Mouse (Mus musculus) neural tube, embryonic 15.5 days (tissue): ENCODE data around the gene Hist1h2ad. TPM values are rescaled to one million over a fixed set of nuclear protein-coding genes. Genes with fewer than 3 reads are reported as not detected.
"Not testable (repeated sequence)": the region's sequence is repeated elsewhere in the genome, so short reads cannot be mapped to it uniquely, and the experiment has no call there.

Source experiments
- ATAC-seq: fragments of 200-750 bp; cut with Nextera tagmentation; 2 replicates; pipeline ENCODE4 v1.8.0; 2017; ENCODE audit warnings: mild to moderate bottlenecking, moderate TSS enrichment, moderate library complexity; ENCODE audit not compliant: low FRiP score
- H3K27ac ChIP-seq: fragments of 300-500 bp; sonication (generic); replicated peaks from 2 replicates; pipeline ENCODE4 v1.5.1; 2015; ENCODE audit warnings: mild to moderate bottlenecking, inconsistent platforms
- H3K27me3 ChIP-seq: fragments of 300-500 bp; sonication (generic); replicated peaks from 2 replicates; pipeline ENCODE4 v1.6.1; 2015; ENCODE audit warnings: inconsistent platforms
- H3K36me3 ChIP-seq: fragments of 300-500 bp; sonication (generic); 2 replicates; pipeline ENCODE4 v1.6.1; 2015; ENCODE audit warnings: inconsistent platforms
- H3K4me1 ChIP-seq: fragments of 300-500 bp; sonication (generic); 2 replicates; pipeline ENCODE4 v1.6.1; 2015; ENCODE audit warnings: inconsistent platforms
- H3K4me2 ChIP-seq: fragments of 300-500 bp; sonication (generic); 2 replicates; pipeline ENCODE4 v1.6.1; 2015; ENCODE audit warnings: inconsistent platforms, mild to moderate bottlenecking, moderate library complexity
- H3K4me3 ChIP-seq: fragments of 300-500 bp; sonication (generic); replicated peaks from 2 replicates; pipeline ENCODE4 v1.5.1; 2015; ENCODE audit warnings: mild to moderate bottlenecking, inconsistent platforms
- H3K9ac ChIP-seq: fragments of 300-500 bp; sonication (generic); replicated peaks from 2 replicates; pipeline ENCODE4 v1.6.1; 2015; ENCODE audit warnings: mild to moderate bottlenecking, inconsistent platforms
- H3K9me3 ChIP-seq: fragments of 300-500 bp; sonication (generic); replicated peaks from 2 replicates; pipeline ENCODE4 v1.6.1; 2016; ENCODE audit warnings: inconsistent platforms
- WGBS: fragments of 180-500 bp; shearing (Covaris S2); methylation state at CpG from one replicate; pipeline ENCODE4 v1.1.7; 2015; ENCODE audit warnings: mixed read lengths; 5-methylcytosine and 5-hydroxymethylcytosine counted together
- polyA plus RNA-seq: library from polyadenylated mRNA; unstranded; fragments of >200 nt; fragmentation: Nextera tagmentation; extraction: Ambion mirVana; gene quantifications from 2 replicates; pipeline ENCODE4 v1.2.1, GENCODE M21; 2015

The Hist1h2ad gene
- polyA plus RNA-seq, 1 experiment from 2014 or later: not detected

DNA sequence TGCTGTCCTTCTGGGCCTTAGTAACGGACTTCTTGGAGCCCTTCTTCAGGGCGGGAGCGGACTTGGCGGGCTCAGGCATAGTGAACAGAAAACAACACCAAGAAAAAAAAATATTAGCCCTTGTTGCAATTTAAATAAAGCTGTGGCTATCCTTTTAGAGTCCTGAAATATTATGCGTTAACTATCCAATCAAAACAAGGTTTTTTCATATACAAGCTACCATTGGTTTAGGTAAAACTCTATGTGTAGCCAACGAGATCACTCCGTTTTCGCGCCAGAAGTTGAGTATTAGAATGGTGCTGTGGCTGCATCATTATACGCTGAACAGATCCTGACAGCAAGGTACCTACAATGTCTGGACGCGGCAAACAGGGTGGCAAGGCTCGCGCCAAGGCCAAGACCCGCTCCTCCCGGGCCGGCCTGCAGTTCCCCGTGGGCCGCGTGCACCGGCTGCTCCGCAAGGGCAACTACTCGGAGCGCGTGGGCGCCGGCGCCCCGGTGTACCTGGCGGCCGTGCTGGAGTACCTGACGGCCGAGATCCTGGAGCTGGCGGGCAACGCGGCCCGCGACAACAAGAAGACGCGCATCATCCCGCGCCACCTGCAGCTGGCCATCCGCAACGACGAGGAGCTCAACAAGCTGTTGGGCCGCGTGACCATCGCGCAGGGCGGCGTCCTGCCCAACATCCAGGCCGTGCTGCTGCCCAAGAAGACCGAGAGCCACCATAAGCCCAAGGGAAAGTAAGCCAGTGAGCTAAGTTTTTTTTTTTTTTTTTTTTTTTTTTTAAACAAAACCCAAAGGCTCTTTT is 40.4 kb upstream of the Hist1h2ad start, which contains the start of gene Hist1h2af:
Gene Hist1h2af, plus strand, starts transcription at position 347 of the 808 bp plus-strand sequence.
- peak within 1 kb of the TSS; percentile 77 for H3K27ac ChIP-seq
- H3K9ac ChIP-seq: peak within 1 kb of the TSS; percentile 40
- peaks cover 31% of the 10 kb centered on the region for H3K4me1 ChIP-seq
- not testable (repeated sequence) for H3K36me3 ChIP-seq, H3K27me3 ChIP-seq, H3K9me3 ChIP-seq
- WGBS: under 1% methylated on average over 25 of the region's 53 CpGs
- H3K4me2 ChIP-seq: peak within 1 kb of the TSS; percentile 87
- ATAC-seq: peak; percentile 25; the same call in 1 of the 2 replicates
- peak within 1 kb of the TSS; percentile 56 for H3K4me3 ChIP-seq

DNA sequence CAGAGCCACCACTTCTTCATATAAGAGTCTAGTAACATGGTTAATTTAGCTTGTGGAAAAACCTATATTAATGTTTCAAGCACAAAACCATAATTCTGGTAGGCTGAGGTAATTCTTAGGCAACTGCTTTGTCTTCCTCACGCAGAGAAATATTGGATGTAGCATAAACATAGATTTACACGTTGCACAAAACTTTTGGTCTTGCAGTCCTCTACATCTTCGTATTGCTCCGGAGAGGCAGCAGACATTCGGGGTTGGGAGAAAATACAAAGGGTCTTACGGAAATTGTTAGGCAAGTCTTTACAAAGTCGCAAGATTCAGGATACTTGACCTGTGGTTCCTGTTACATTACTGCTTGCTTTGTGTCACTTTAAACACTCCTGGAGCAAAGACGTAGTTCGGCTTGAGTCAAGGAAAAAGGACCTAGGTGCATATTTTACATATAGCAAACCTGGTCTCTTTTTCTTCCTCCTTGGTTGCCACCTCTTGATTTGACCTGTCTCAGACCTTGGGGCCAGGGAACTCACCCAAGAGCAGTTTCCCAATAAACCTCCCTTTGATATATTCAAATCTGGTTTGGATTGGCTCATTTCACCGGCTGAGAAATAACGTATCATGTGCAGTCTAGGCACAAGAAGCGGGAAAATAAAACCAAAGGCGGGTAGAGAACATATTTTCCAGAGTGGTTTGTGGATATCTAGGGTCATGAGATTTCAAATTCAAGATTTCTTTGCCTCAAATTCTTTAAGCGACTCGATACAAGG is 39.6 kb upstream of the Hist1h2ad start:
- H3K27ac ChIP-seq: peak overlapping the region; percentile 73
- no peaks in the 10 kb centered on the region for H3K27me3 ChIP-seq
- WGBS: 1% methylated on average over 15 of the region's 15 CpGs
- H3K36me3 ChIP-seq: no peaks in the 10 kb centered on the region
- H3K4me3 ChIP-seq: peak overlapping the region; percentile 56
- H3K9ac ChIP-seq: peak overlapping the region; percentile 36
- H3K4me1 ChIP-seq: peaks cover 31% of the 10 kb centered on the region
- peak overlapping the region; percentile 87 for H3K4me2 ChIP-seq
- no peaks in the 10 kb centered on the region for H3K9me3 ChIP-seq
- no peak for ATAC-seq

DNA sequence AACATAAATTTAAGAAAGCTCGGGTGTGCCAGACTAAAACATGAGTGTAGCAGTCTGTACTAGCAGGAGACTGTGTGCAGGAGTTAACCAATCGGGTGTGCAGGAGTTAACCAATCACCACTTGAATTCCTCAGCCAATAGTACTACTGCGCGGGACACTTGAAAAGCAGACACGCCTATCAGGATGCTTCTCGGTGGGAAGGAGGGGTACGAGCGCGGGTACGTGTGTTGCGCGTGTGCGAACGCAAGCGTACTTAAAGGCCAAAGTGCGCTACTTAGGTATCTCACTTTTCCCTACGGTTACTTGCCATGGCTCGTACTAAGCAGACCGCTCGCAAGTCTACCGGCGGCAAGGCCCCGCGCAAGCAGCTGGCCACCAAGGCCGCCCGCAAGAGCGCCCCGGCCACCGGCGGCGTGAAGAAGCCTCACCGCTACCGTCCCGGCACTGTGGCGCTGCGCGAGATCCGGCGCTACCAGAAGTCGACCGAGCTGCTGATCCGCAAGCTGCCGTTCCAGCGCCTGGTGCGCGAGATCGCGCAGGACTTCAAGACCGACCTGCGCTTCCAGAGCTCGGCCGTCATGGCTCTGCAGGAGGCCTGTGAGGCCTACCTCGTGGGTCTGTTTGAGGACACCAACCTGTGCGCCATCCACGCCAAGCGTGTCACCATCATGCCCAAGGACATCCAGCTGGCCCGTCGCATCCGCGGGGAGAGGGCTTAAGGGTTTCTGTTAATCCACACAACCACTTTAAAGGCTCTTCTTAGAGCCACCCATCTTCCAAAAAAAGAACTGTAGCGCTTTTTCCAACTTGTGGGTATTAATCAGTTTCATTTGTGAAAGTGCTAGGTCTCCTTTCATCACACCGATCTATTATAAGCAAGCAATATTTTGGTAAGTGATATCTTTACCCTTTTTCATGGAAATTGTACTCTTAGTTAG is 38.8 kb upstream of the Hist1h2ad start, which contains the start of gene Hist1h3g:
Gene Hist1h3g, plus strand, starts transcription at position 286 of the 939 bp plus-strand sequence.
- H3K36me3 ChIP-seq, H3K9me3 ChIP-seq, H3K27me3 ChIP-seq: not testable (repeated sequence)
- under 1% methylated on average over 52 of the region's 62 CpGs for WGBS
- H3K4me1 ChIP-seq: peaks cover 26% of the 10 kb centered on the region
- H3K9ac ChIP-seq: peak within 1 kb of the TSS; percentile 40
- peak within 1 kb of the TSS; percentile 87 for H3K4me2 ChIP-seq
- peak; percentile 88 for ATAC-seq
- peak within 1 kb of the TSS; percentile 56 for H3K4me3 ChIP-seq
- H3K27ac ChIP-seq: peak within 1 kb of the TSS; percentile 73

DNA sequence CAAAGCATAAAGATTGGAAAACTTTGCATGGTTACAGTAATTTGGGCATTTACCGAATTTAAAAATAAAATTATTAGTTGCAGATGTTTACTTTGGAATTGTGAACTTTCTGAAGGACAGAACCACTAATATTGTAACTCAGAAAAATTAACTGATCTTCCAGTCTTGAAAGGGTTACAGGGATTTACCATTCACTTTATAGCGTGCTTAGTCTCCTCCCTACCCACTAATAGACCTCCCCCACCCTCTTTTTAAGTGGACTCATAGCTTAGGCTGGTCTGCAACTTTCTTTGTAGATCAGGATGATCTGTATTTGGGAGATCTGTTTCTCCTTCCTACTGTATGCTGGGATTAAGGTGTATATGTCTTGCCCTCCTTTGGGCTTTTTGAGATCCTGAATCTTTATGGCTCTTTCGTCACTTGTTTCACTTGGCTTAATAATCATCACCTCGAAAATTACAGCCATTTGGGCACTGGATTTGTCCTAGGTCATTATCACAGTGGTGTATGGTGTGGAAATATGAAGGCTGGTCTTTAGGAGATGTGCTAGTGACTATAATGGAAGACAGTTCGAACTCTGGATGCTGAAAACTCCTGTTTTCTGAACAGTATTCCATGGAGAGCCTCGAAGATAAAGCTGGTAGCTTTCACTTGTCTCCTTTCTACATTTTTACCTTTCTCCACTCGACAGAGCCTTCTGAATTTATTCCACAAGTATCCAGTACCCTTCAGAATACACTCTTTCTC is 37.9 kb upstream of the Hist1h2ad start:
- Histone ChIP-seq H3K27me3 (no peaks in the 10 kb centered on the region), H3K4me2 (peak overlapping the region; percentile 87), H3K4me1 (peaks cover 26% of the 10 kb centered on the region), H3K4me3 (peak overlapping the region; percentile 14), H3K9me3 (no peaks in the 10 kb centered on the region), H3K9ac (no peak overlapping the region; the same call in 1 of the 2 replicates), H3K36me3 (no peaks in the 10 kb centered on the region), H3K27ac (no peak overlapping the region)
- no peak for ATAC-seq
- 24% methylated on average over 7 of the region's 7 CpGs for WGBS

DNA sequence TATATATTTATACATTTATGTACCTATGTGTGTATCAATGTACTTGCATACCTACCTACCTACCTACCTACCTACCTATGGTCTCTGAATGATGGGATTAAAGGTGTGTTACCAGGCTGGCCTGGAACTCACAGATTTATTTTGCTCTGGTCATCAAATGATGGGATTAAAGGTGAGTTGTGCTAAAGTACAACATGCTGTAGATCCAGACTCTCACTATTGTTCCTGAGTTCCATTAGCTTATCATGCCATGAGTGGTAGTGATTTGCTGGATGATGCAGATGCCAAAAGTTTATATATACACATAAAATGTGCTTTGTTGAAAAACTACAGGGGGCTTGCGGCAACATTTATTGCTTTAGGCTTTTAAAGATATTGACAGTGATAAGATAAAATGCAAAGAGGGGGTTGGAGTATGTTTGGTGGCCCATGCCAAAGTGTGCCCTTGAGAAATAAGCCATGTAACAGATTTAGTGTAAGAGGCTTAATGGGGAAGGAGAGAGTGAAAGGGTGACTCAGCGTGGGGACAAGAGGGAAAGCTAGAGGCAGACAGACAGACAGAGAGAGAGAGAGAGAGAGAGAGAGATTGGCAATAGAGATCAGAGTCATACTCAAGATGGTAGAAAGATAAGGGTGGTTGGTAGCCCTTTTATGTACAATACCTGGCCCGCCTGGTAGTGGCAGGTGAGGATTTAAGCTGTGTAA is 37.0 kb upstream of the Hist1h2ad start:
- Histone ChIP-seq H3K27ac (no peak overlapping the region), H3K9me3 (no peaks in the 10 kb centered on the region), H3K36me3 (no peaks in the 10 kb centered on the region), H3K27me3 (no peaks in the 10 kb centered on the region), H3K9ac (no peak overlapping the region), H3K4me3 (no peak overlapping the region), H3K4me1 (peaks cover 23% of the 10 kb centered on the region), H3K4me2 (no peak overlapping the region; the same call in 1 of the 2 replicates)
- no peak for ATAC-seq
- WGBS: 76% methylated on average over 3 of the region's 3 CpGs

DNA sequence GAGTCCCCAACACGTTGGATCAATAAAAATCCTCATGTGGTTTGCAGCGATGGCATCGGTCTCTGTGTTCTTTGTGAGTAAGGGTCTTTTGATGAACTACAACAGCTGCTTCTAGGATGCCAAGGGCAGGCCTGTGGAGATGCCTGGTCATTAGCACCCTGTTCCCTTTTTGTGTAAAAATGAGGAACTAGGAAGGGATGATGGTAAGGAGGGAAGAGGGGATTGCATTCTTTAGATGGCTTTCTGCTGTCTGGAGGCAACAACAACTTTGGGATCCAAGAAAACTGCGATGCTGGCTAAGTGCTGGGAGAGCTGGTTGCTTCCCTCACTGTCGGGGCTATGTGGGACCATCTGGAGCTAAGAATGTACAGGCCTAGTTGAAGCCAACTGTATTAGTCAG is 35.9 kb upstream of the Hist1h2ad start:
- no peak overlapping the region for H3K9ac ChIP-seq
- ATAC-seq: no peak
- H3K4me1 ChIP-seq: peaks cover 17% of the 10 kb centered on the region
- H3K4me3 ChIP-seq: no peak overlapping the region
- no peaks in the 10 kb centered on the region for H3K36me3 ChIP-seq
- 74% methylated on average over 5 of the region's 5 CpGs for WGBS
- H3K27me3 ChIP-seq: no peaks in the 10 kb centered on the region
- no peak overlapping the region for H3K4me2 ChIP-seq
- H3K27ac ChIP-seq: no peak overlapping the region
- no peaks in the 10 kb centered on the region for H3K9me3 ChIP-seq

DNA sequence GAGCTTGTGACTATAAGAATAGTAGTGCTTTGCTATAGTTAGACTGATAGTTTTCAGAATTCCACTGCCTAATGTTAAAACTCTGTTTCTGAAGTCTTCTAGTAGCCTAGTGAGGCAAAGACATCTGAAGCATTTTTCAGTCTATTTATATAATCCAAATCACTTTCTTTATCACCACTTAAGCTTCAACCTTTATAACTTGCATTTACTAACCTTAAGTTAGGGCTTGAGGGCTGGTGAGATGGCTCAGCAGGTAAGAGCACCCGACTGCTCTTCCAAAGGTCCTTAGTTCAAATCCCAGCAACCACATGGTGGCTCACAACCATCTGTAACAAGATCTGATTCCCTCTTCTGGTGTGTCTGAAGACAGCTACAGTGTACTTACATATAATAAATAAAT is 34.4 kb upstream of the Hist1h2ad start:
- not testable (repeated sequence) for H3K4me3 ChIP-seq, H3K27ac ChIP-seq, H3K9ac ChIP-seq, H3K9me3 ChIP-seq, ATAC-seq, H3K4me2 ChIP-seq, H3K27me3 ChIP-seq, H3K4me1 ChIP-seq, H3K36me3 ChIP-seq
- 73% methylated on average over 1 of the region's 1 CpGs for WGBS

DNA sequence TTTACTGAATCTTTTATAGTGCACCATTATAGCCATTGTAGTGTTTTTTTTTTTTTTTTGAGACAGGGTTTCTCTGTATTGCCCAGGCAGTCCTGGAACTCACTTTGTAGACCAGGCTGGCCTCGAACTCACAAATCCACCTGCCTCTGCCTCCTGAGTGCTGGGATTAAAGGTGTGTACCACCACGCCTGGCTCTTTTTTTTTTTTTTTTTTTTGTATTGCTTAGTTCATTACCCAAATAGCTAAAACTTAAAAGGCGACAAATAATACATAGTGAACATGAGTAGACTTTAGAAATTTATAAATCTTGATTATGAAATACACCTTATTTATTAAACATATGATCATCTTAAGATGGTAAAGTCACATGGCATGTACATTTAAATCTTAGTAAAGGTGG is 32.7 kb upstream of the Hist1h2ad start:
- 94% methylated on average over 3 of the region's 3 CpGs for WGBS
- no peak overlapping the region for H3K9ac ChIP-seq
- no peak overlapping the region for H3K4me2 ChIP-seq
- ATAC-seq: no peak
- H3K4me3 ChIP-seq: no peak overlapping the region
- no peaks in the 10 kb centered on the region for H3K27me3 ChIP-seq
- H3K4me1 ChIP-seq: peaks cover 5% of the 10 kb centered on the region
- H3K27ac ChIP-seq: no peak overlapping the region
- no peaks in the 10 kb centered on the region for H3K9me3 ChIP-seq
- H3K36me3 ChIP-seq: no peaks in the 10 kb centered on the region

DNA sequence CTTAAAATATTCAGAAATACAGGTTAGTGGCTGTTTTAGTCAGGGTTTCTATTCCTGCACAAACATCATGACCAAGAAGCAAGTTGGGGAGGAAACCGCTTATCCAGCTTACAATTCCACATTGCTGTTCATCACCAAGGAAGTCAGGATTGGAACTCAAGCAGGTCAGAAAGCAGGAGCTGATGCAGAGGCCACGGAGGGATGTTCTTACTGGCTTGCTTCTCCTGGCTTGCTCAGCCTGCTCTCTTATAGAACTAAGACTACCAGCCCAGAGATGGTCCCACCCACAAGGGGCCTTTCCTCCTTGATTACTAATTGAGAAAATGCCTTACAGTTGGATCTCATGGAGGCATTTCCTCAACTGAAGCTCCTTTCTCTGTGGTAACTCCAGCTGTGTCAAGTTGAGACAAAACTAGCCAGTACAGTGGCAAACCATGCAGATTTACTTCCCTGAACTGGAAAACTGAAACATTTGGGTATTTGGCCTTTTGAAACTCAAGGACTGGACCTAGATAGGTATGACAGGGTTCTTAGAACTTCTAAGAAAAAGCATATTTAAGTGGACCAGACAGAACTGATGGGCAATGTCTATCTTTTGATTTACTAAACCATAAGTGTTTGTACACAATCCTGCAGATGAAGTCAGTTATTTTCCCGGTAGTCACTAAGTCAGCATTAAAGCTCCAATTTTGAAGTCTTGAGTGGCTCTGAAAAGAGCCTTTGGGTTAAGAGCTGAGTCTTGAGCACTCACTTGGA is 31.8 kb upstream of the Hist1h2ad start:
- H3K4me2 ChIP-seq: peak overlapping the region; percentile 67
- ATAC-seq, H3K4me1 ChIP-seq, H3K27me3 ChIP-seq, H3K36me3 ChIP-seq, H3K9me3 ChIP-seq: not testable (repeated sequence)
- H3K4me3 ChIP-seq: peak overlapping the region; percentile 42
- peak overlapping the region; percentile 49 for H3K9ac ChIP-seq
- WGBS: 4% methylated on average over 3 of the region's 3 CpGs
- peak overlapping the region; percentile 75 for H3K27ac ChIP-seq
